Mouse (Mus musculus): ENCODE measurements around the gene Dnajb2.

- TF ChIP-seq EP300 (IDR thresholded peaks at IDR 0.05; ENCODE audit: low read depth) (no peak), CTCF (IDR thresholded peaks at IDR 0.05; ENCODE audit: low read depth) (no peak)
Observed at GRCm38 (mm10) chr1:75261278-75261677, 25.1 kb downstream of the Dnajb2 start.
